Mouse (Mus musculus) heart, postnatal 0 days (tissue): ENCODE data around the gene Rbfox3. TPM values are rescaled to one million over a fixed set of nuclear protein-coding genes. Genes with fewer than 3 reads are reported as not detected.

Experiments used
- ATAC-seq: fragments of 200-750 bp; cut with Nextera tagmentation; 2 replicates; pipeline ENCODE4 v1.8.0; 2017; ENCODE audit warnings: low read depth, moderate number of reproducible peaks, moderate library complexity; ENCODE audit not compliant: insufficient read depth
- DNase-seq: peaks from one replicate; pipeline ENCODE4 v3.0.0-alpha.2; 2016; ENCODE audit warnings: low spot score
- H3K27ac ChIP-seq: fragments of 300-500 bp; sonication (generic); 2 replicates; pipeline ENCODE4 v1.5.1; 2014; ENCODE audit warnings: low read depth, mild to moderate bottlenecking
- H3K27me3 ChIP-seq: fragments of 300-500 bp; sonication (generic); 2 replicates; pipeline ENCODE4 v1.6.1; 2014; ENCODE audit warnings: low read length, mixed read lengths; ENCODE audit not compliant: control insufficient read depth, insufficient read depth
- H3K36me3 ChIP-seq: fragments of 300-500 bp; sonication (generic); replicated peaks from 2 replicates; pipeline ENCODE4 v1.6.1; 2014; ENCODE audit warnings: low read length, mixed read lengths; ENCODE audit not compliant: control insufficient read depth, insufficient read depth
- H3K4me1 ChIP-seq: fragments of 300-500 bp; sonication (generic); 2 replicates; pipeline ENCODE4 v1.6.1; 2014; ENCODE audit warnings: antibody characterized with exemption; ENCODE audit not compliant: control insufficient read depth, insufficient read depth
- H3K4me2 ChIP-seq: fragments of 300-500 bp; sonication (generic); 2 replicates; pipeline ENCODE4 v1.6.1; 2014; ENCODE audit warnings: low read depth, mild to moderate bottlenecking, low read length, moderate library complexity
- H3K4me3 ChIP-seq: fragments of 300-500 bp; sonication (generic); 2 replicates; pipeline ENCODE4 v1.5.1; 2014; ENCODE audit warnings: low read depth, low read length
- H3K9ac ChIP-seq: fragments of 300-500 bp; sonication (generic); replicated peaks from 2 replicates; pipeline ENCODE4 v1.6.1; 2014; ENCODE audit warnings: low read depth, low read length, mixed read lengths
- H3K9me3 ChIP-seq: fragments of 300-500 bp; sonication (generic); replicated peaks from 2 replicates; pipeline ENCODE4 v1.6.1; 2016; ENCODE audit warnings: low read length; ENCODE audit not compliant: control insufficient read depth
- CTCF ChIP-seq: IDR thresholded peaks from 2 replicates; pipeline ENCODE4 v1.5.1; 2016; ENCODE audit warnings: antibody characterized with exemption, control low read depth, low read depth
- EP300 ChIP-seq: IDR thresholded peaks from 2 replicates; pipeline ENCODE4 v1.6.1; 2016; ENCODE audit warnings: antibody characterized with exemption, low read depth
- WGBS: fragments of 180-500 bp; shearing (Covaris S2); extraction: QIAGEN DNeasy Blood & Tissue Kit; methylation state at CpG from one replicate; pipeline ENCODE4 v1.1.7; 2014; 5-methylcytosine and 5-hydroxymethylcytosine counted together
- polyA plus RNA-seq: library from polyadenylated mRNA; unstranded; fragments of >200 nt; fragmentation: Nextera tagmentation; extraction: Ambion mirVana; gene quantifications from 2 replicates; pipeline ENCODE4 v1.2.1, GENCODE M21; 2015
- total RNA-seq: library from RNA; depleted of rRNA; stranded (reverse); fragments of >200 nt; gene quantifications from 2 replicates; pipeline ENCODE4 v1.2.3, GENCODE M21; 2014; ENCODE audit warnings: low replicate concordance

Rbfox3 gene
- total and polyA plus RNA-seq, 2 experiments from 2014 or later, result 0.08 to 1.2 TPM

GRCm38 (mm10) chr11:118584826-118585225, 326.6 kb downstream of the Rbfox3 start:
- DNase-seq (peak; percentile 71), ATAC-seq (peak; percentile 41; the same call in 1 of the 2 replicates)
- no peak overlapping the region for H3K4me2 ChIP-seq
- H3K9ac ChIP-seq, result no peak overlapping the region
- TF ChIP-seq EP300 (no peak), CTCF (no peak)
- no peaks in the 10 kb centered on the region for H3K4me1 ChIP-seq
- H3K36me3 ChIP-seq, result no peaks in the 10 kb centered on the region
- H3K27me3 ChIP-seq, result no peaks in the 10 kb centered on the region
- no peaks in the 10 kb centered on the region for H3K9me3 ChIP-seq
- no peak overlapping the region for H3K27ac ChIP-seq
- WGBS, result 7% methylated on average over 15 of the region's 15 CpGs
- no peak overlapping the region for H3K4me3 ChIP-seq

- H3K4me2 ChIP-seq, result no peak overlapping the region
- DNase-seq (no peak), ATAC-seq (no peak)
- no peaks in the 10 kb centered on the region for H3K27me3 ChIP-seq
- no peak for TF ChIP-seq CTCF
- no peak for TF ChIP-seq EP300
- H3K4me3 ChIP-seq, result no peak overlapping the region
- no peak overlapping the region for H3K27ac ChIP-seq
- no peaks in the 10 kb centered on the region for H3K36me3 ChIP-seq
- no peak overlapping the region for H3K9ac ChIP-seq
- WGBS, result 92% methylated on average over 1 of the region's 1 CpGs
- H3K9me3 ChIP-seq, result no peaks in the 10 kb centered on the region
- no peaks in the 10 kb centered on the region for H3K4me1 ChIP-seq
Observed at GRCm38 (mm10) chr11:118583989-118584388, 327.4 kb downstream of the Rbfox3 start.

- no peaks in the 10 kb centered on the region for H3K36me3 ChIP-seq
- WGBS, result 80% methylated on average over 8 of the region's 8 CpGs
Observed at GRCm38 (mm10) chr11:118583573-118583972, 327.8 kb downstream of the Rbfox3 start.

GRCm38 (mm10) chr11:118581019-118581418, 330.4 kb downstream of the Rbfox3 start:
- WGBS, result 34% methylated on average over 4 of the region's 4 CpGs
- H3K36me3 ChIP-seq, result no peaks in the 10 kb centered on the region
- no peaks in the 10 kb centered on the region for H3K9me3 ChIP-seq
- ATAC-seq (no peak), DNase-seq (no peak)
- H3K4me2 ChIP-seq, result no peak overlapping the region
- TF ChIP-seq EP300 (no peak), CTCF (no peak)
- no peak overlapping the region for H3K9ac ChIP-seq
- H3K27ac ChIP-seq, result no peak overlapping the region
- no peak overlapping the region for H3K4me3 ChIP-seq
- H3K27me3 ChIP-seq, result 0 out of 2 replicates have a peak, but pooled peaks cover 3% of the 10 kb centered on the region
- H3K4me1 ChIP-seq, result no peaks in the 10 kb centered on the region

More at GRCm38 (mm10) chr11:118583573-118583972, 327.8 kb downstream of the Rbfox3 start:
- H3K9ac ChIP-seq, result no peak overlapping the region
- H3K4me2 ChIP-seq, result no peak overlapping the region
- no peak overlapping the region for H3K27ac ChIP-seq
- ATAC-seq, result no peak
- no peak overlapping the region for H3K4me3 ChIP-seq
- no peaks in the 10 kb centered on the region for H3K4me1 ChIP-seq
- no peaks in the 10 kb centered on the region for H3K9me3 ChIP-seq
- DNase-seq, result no peak
- no peaks in the 10 kb centered on the region for H3K27me3 ChIP-seq
- TF ChIP-seq EP300, result no peak
- no peak for TF ChIP-seq CTCF

- Histone ChIP-seq H3K9ac (no peak overlapping the region), H3K27me3 (0 out of 2 replicates have a peak, but pooled peaks cover 6% of the 10 kb centered on the region), H3K4me3 (no peak overlapping the region), H3K36me3 (no peaks in the 10 kb centered on the region), H3K4me1 (no peaks in the 10 kb centered on the region), H3K9me3 (no peaks in the 10 kb centered on the region), H3K4me2 (no peak overlapping the region), H3K27ac (no peak overlapping the region)
- ATAC-seq (no peak), DNase-seq (no peak)
- 70% methylated on average over 8 of the region's 8 CpGs for WGBS
- TF ChIP-seq CTCF (no peak), EP300 (no peak)
Observed at GRCm38 (mm10) chr11:118579622-118580021, 331.8 kb downstream of the Rbfox3 start.

GRCm38 (mm10) chr11:118577271-118577670, 334.1 kb downstream of the Rbfox3 start:
- no peaks in the 10 kb centered on the region for H3K36me3 ChIP-seq
- H3K9me3 ChIP-seq, result no peaks in the 10 kb centered on the region
- H3K4me1 ChIP-seq, result no peaks in the 10 kb centered on the region
- TF ChIP-seq EP300 (no peak), CTCF (no peak)
- DNase-seq (no peak), ATAC-seq (no peak)
- H3K4me3 ChIP-seq, result no peak overlapping the region
- no peak overlapping the region for H3K4me2 ChIP-seq
- 60% methylated on average over 15 of the region's 15 CpGs for WGBS
- peaks cover 26% of the 10 kb centered on the region for H3K27me3 ChIP-seq
- no peak overlapping the region for H3K27ac ChIP-seq
- H3K9ac ChIP-seq, result no peak overlapping the region
